9 mouse cellular contexts compared by ENCODE assay signal in genomic region chr1:191254448-191254847, GRCm38 (mm10). TPM values are rescaled to one million over a fixed set of nuclear protein-coding genes. Genes with fewer than 3 reads are reported as not detected.
DNase-seq lines count a peak whose midpoint lies in the region; ATAC-seq lines count a peak whose summit lies in the region.
"Had no signal": no experiment of that assay in that cellular context is flagged by ENCODE, and none has a peak within 500 bp of the region (broad histone marks: within the 10 kb centered on the region; RNA-seq: fewer than 3 reads in every experiment).

No protein-coding gene starts in this region.

- H3K27me3 ChIP-seq in hindbrain, embryonic 16.5 days (replicated peaks; ENCODE audit: control insufficient read depth, insufficient read depth, low read length) = no peaks in the 10 kb centered on the region
- no peaks in the 10 kb centered on the region for H3K27me3 ChIP-seq in hindbrain, embryonic 10.5 days (ENCODE audit: insufficient read depth, poor library complexity, severe bottlenecking)
- H3K27me3 ChIP-seq in kidney, embryonic 16.5 days (ENCODE audit: insufficient read depth, low read length) = no peaks in the 10 kb centered on the region
- no peaks in the 10 kb centered on the region for H3K27me3 ChIP-seq in forebrain, embryonic 15.5 days

- no peak for DNase-seq in hindbrain, embryonic 10.5 days (ENCODE audit: low spot score)
- DNase-seq in adrenal gland, postnatal 10 days = peak; percentile 85
- peak; percentile 58 to 92 for DNase-seq in lung, postnatal 4 days
- DNase-seq in spleen, adult 18-20 months = no peak
- DNase-seq in cerebellum, postnatal 4 days (ENCODE audit: low spot score in 2 of 2) = no peak
- DNase-seq: cerebellum, adult 9-11 months had no signal

- H3K27ac ChIP-seq in hindbrain, embryonic 16.5 days (ENCODE audit: low read depth, low read length) = no peak overlapping the region
- no peak overlapping the region for H3K27ac ChIP-seq in hindbrain, embryonic 10.5 days
- H3K27ac ChIP-seq in kidney, embryonic 16.5 days (ENCODE audit: low read length) = no peak overlapping the region
- no peak overlapping the region for H3K27ac ChIP-seq in forebrain, embryonic 15.5 days (replicated peaks)

- peak; percentile 40; the same call in 1 of the 2 replicates for ATAC-seq in hindbrain, embryonic 16.5 days
- ATAC-seq in kidney, embryonic 16.5 days (ENCODE audit: low FRiP score, low TSS enrichment) = peak; percentile 59; the same call in 1 of the 2 replicates
- no peak for ATAC-seq in forebrain, embryonic 15.5 days (replicated peaks)

- no peak overlapping the region for H3K4me2 ChIP-seq in hindbrain, embryonic 16.5 days (ENCODE audit: low read length)
- no peak overlapping the region for H3K4me2 ChIP-seq in kidney, embryonic 16.5 days (replicated peaks; ENCODE audit: low read depth, low read length)
- no peak overlapping the region for H3K4me2 ChIP-seq in forebrain, embryonic 15.5 days (replicated peaks)

- H3K9me3 ChIP-seq in hindbrain, embryonic 16.5 days (ENCODE audit: control insufficient read depth, low read length) = no peaks in the 10 kb centered on the region
- no peaks in the 10 kb centered on the region for H3K9me3 ChIP-seq in hindbrain, embryonic 10.5 days
- H3K9me3 ChIP-seq in kidney, embryonic 16.5 days (ENCODE audit: low read length) = no peaks in the 10 kb centered on the region
- no peaks in the 10 kb centered on the region for H3K9me3 ChIP-seq in forebrain, embryonic 15.5 days

- no peak overlapping the region for H3K4me3 ChIP-seq in hindbrain, embryonic 16.5 days (ENCODE audit: low read length)
- no peak overlapping the region for H3K4me3 ChIP-seq in hindbrain, embryonic 10.5 days
- no peak overlapping the region for H3K4me3 ChIP-seq in kidney, embryonic 16.5 days (ENCODE audit: low read length)
- no peak overlapping the region for H3K4me3 ChIP-seq in forebrain, embryonic 15.5 days

- no peaks in the 10 kb centered on the region for H3K4me1 ChIP-seq in hindbrain, embryonic 16.5 days (ENCODE audit: control insufficient read depth, insufficient read depth, low read depth, low read length)
- peaks cover 23% of the 10 kb centered on the region for H3K4me1 ChIP-seq in hindbrain, embryonic 10.5 days (replicated peaks)
- H3K4me1 ChIP-seq in kidney, embryonic 16.5 days (ENCODE audit: insufficient read depth, low read length) = peaks cover 8% of the 10 kb centered on the region; the same call in 1 of the 2 replicates
- no peaks in the 10 kb centered on the region for H3K4me1 ChIP-seq in forebrain, embryonic 15.5 days

- H3K9ac ChIP-seq in hindbrain, embryonic 16.5 days (ENCODE audit: low read depth, low read length) = no peak overlapping the region
- H3K9ac ChIP-seq in kidney, embryonic 16.5 days (replicated peaks; ENCODE audit: low read length) = no peak overlapping the region
- H3K9ac ChIP-seq in forebrain, embryonic 15.5 days (replicated peaks) = no peak overlapping the region

- 58% methylated on average over 5 of the region's 5 CpGs for WGBS in hindbrain, embryonic 16.5 days
- WGBS in hindbrain, embryonic 10.5 days = 68% methylated on average over 5 of the region's 5 CpGs
- WGBS in kidney, embryonic 16.5 days = 25% methylated on average over 5 of the region's 5 CpGs
- WGBS in forebrain, embryonic 15.5 days = 76% methylated on average over 5 of the region's 5 CpGs

- no peaks in the 10 kb centered on the region for H3K36me3 ChIP-seq in hindbrain, embryonic 16.5 days (ENCODE audit: control insufficient read depth, insufficient read depth, low read length)
- no peaks in the 10 kb centered on the region for H3K36me3 ChIP-seq in hindbrain, embryonic 10.5 days
- no peaks in the 10 kb centered on the region for H3K36me3 ChIP-seq in kidney, embryonic 16.5 days (ENCODE audit: insufficient read depth, low read length)
- no peaks in the 10 kb centered on the region for H3K36me3 ChIP-seq in forebrain, embryonic 15.5 days

RNA-seq across cellular contexts. Expression of gene Atf3, which starts 36.6 kb away (rescaled TPM):
- 1.7 and 2.1 TPM in 2 replicates for polyA plus RNA-seq in hindbrain, embryonic 16.5 days (2015; fragmentation: Nextera tagmentation; extraction: Ambion mirVana)
- polyA plus RNA-seq in hindbrain, embryonic 10.5 days (2016; fragmentation: Nextera tagmentation; extraction: Ambion mirVana) = 2.4 and 2.9 TPM in 2 replicates
- total RNA-seq in adrenal gland, postnatal 10 days (2021) = 1 to 10 TPM; 1.2 to 5.4 TPM
- 4.1 and 4.4 TPM in 2 replicates for polyA plus RNA-seq in kidney, embryonic 16.5 days (2015; fragmentation: Nextera tagmentation; extraction: Ambion mirVana)
- polyA plus RNA-seq in forebrain, embryonic 15.5 days (2015; fragmentation: Nextera tagmentation; extraction: Ambion mirVana) = 1.1 and 1.5 TPM in 2 replicates

Comparison
In these comparisons a context has a peak if more than half of its experiments do, and no peak if none do; other contexts are left out.
1. DNase-seq: peak in adrenal gland, postnatal 10 days (single experiment) and lung, postnatal 4 days (2 of 2); none in hindbrain, embryonic 10.5 days (single experiment), spleen, adult 18-20 months (0 of 2) and cerebellum, postnatal 4 days (0 of 2).